Mouse (Mus musculus) bone marrow macrophage, adult 2 months (primary cell): ENCODE results near the gene Hspa14. TPM values are rescaled to one million over a fixed set of nuclear protein-coding genes. Genes with fewer than 3 reads are reported as not detected.

Source experiments
- H3K27ac ChIP-seq: 2 replicates; pipeline ENCODE4 v1.5.1; 2012; ENCODE audit warnings: low read depth, low read length; ENCODE audit not compliant: insufficient read depth
- H3K4me1 ChIP-seq: 2 replicates; pipeline ENCODE4 v1.6.1; 2012; ENCODE audit warnings: low read length; ENCODE audit not compliant: control insufficient read depth, insufficient read depth
- H3K4me3 ChIP-seq: 2 replicates; pipeline ENCODE4 v1.5.1; 2012; ENCODE audit warnings: mild to moderate bottlenecking, low read length, moderate library complexity; ENCODE audit not compliant: insufficient read depth
- CTCF ChIP-seq: IDR thresholded peaks from 2 replicates; pipeline ENCODE4 v1.5.1; 2012; ENCODE audit warnings: low read depth, mild to moderate bottlenecking, low read length, moderate library complexity
- POLR2A ChIP-seq: IDR thresholded peaks from 2 replicates; pipeline ENCODE4 v1.6.1; 2012; ENCODE audit warnings: mild to moderate bottlenecking, low read depth, low read length, borderline replicate concordance
- polyA plus RNA-seq: library from polyadenylated mRNA; stranded (reverse); fragments of >200 nt; gene quantifications from 2 replicates; pipeline ENCODE4 v1.2.4, GENCODE M21; 2012; ENCODE audit not compliant: missing spikeins, insufficient read depth, insufficient read length

The Hspa14 gene
- 43.0 and 44.3 TPM in 2 replicates for polyA plus RNA-seq

DNA sequence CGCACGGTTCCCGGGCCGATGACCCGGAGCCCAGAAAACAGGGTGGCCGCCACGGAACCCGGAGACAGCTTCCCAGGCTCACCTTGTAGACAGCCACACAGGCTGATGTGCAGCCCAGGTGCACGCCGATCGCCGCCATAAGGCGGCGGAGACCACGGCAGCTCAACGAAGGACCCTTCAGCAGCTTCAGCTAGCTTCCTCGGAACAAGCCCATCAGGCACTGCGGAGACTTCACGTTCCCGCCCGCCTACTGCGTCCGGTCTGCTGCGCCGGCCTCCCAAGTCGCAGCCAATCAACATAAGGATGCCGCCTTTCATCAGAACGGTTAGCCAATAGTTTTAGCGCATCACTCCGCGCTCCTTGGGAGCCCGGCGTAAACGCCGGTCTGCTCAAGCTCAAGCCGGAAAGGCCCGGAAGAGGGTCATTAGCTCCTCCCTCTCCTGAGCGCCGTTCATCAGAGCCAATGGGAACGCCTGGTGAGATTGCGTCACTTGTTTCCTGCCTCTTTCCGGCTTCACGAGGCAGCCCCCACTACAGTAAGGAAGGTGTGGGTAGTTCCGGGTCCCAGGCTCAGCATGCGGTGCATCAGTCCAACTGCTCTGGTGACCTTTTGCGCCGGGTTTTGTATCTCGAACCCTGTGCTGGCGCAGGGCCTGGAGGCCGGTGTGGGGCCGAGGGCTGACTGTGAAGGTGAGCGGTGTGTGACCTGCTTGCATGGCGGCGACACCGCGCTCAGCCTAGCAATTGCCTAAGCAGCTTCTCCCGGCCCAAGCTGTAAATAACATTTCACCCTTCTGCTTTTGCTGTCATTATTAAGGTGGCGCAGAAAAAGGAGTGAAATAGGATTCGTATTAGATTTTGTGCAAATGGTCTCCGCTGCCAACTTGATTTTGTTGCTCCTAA lies at the start of gene Hspa14, which contains the start of the genes Gm45902 and Cdnf:
Hspa14 (minus strand) TSS at position 263 of the 903 bp plus-strand sequence.
Gm45902 (minus strand) TSS at position 239 of the 903 bp plus-strand sequence.
Cdnf (plus strand) TSS at position 479 of the 903 bp plus-strand sequence.
- TF ChIP-seq CTCF (no peak), POLR2A (peak; percentile 70; the same call in 1 of the 2 replicates)
- H3K4me1 ChIP-seq: peaks cover 8% of the 10 kb centered on the region
- peak within 1 kb of the TSS; percentile 86 for H3K4me3 ChIP-seq
- H3K27ac ChIP-seq: peak within 1 kb of the TSS; percentile 57

DNA sequence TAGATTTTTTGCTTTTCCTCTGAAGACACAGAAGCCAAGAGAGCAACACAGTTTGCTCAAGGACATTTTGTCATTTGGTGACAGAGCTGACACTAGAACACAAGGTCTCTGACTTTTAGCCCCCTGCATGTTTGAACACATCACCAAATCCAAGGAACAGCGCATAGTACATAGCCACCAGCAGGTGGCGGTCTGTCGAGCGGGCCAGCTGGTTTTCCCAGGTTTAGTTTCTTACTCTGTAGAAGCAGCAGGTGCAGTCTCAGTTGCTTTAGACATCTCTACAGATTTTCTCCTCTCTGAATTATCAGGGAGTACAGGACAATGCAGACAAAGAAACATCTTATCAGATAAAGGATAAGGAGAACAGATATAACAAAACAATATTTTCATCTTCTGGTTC lies 34.0 kb upstream of the Hspa14 start:
- Histone ChIP-seq H3K27ac (no peak overlapping the region), H3K4me3 (no peak overlapping the region), H3K4me1 (no peaks in the 10 kb centered on the region)
- peak; percentile 88 for TF ChIP-seq CTCF
- no peak for TF ChIP-seq POLR2A

DNA sequence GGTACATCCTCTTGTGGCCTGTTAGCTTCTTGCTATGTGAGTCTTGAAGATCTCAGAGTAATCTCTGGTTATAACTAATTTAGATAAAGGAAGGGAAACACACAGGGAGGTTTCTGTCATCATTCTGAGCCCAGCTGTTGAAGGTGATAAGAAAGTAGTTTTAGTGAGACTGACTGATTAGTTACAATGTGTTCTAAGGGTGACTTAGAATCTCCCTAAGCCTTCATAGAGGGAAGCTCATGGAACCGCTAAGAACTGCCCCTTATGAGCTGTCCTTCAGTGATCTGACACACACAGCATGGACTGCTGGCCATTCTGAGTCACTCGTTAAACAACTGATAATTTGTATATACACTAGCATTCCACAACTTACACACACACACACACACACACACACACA lies 33.4 kb upstream of the Hspa14 start:
- Histone ChIP-seq H3K4me1 (0 out of 2 replicates have a peak, but pooled peaks cover 2% of the 10 kb centered on the region), H3K4me3 (no peak overlapping the region), H3K27ac (no peak overlapping the region)
- TF ChIP-seq POLR2A: no peak
- no peak for TF ChIP-seq CTCF

DNA sequence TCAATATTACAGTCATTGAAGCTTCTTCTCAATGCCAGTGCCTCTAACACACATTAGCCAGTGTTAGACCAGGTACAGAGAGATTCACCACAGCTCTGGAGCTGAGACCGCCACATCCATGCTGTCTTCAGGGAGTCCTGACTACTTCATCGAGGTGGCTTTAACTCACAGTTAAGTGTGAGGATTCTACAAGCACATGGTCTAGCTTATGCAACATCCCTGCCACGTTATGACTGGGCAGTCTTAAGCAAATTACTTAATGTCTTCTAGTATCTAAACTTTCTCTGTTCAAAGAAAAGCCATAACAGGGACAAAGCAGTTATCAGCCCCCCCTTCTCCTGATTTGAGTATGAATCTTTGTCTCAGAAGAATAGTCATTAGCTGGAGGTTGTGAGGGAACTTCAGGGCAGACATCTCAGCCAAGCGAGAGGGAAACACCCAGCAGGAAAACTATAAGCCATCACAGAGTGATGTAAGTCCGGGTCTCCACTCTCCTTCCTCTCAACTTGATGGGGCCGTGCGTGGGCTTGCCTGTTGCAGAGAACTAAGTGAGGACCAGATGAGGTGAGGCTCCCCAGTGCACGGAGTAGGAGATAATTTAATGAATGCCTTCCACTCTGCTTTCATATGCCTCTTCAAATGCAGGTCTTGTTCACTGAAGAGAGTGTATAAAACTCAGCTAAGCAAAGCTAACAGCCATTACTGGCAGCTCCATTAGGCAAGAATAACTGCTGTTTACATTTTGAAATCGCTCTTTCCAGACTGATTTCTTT lies 28.9 kb upstream of the Hspa14 start:
- no peak for TF ChIP-seq CTCF
- no peak for TF ChIP-seq POLR2A
- H3K4me1 ChIP-seq: 0 out of 2 replicates have a peak, but pooled peaks cover 2% of the 10 kb centered on the region
- H3K27ac ChIP-seq: no peak overlapping the region
- no peak overlapping the region for H3K4me3 ChIP-seq

DNA sequence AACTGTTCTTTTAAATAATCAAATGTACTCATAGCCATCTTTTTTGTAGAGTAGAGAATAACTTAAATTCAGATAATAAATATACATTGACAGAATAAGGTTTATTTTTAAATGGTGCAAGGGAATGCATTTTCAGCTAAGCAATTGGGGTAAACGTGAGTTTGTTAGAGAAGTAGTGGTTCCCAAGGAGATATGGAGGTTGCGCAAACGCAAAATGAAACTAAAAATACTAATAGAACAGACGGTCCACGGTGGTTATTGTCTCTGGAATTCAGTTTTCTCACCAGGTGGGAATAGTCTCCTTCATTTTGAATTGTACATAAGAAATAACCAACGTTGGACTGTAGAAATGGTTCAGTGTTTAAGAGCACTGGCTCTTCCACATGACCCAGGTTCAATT lies 13.7 kb upstream of the Hspa14 start:
- no peak for TF ChIP-seq POLR2A
- no peak for TF ChIP-seq CTCF
- no peak overlapping the region for H3K4me3 ChIP-seq
- H3K4me1 ChIP-seq: peaks cover 3% of the 10 kb centered on the region; the same call in 1 of the 2 replicates
- no peak overlapping the region for H3K27ac ChIP-seq

DNA sequence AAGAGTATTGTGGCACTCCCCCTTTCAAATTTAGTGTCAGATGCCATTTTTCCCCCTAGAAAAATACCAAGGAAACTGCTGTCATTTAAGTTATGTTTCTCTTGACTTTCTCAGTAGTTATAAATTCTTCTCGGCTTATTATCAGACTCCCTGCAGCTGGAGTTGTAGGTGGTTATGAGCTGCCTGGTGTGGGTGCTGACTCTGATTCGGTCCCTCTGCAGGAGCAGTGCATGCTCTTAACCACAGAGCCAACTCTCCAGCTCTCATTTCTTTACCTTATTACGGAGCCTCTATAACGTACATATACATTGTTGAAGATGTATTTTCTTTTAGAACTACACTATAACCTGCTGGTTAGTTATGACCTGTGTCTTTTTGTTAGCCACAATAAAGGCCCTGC lies 9.9 kb upstream of the Hspa14 start:
- no peak overlapping the region for H3K27ac ChIP-seq
- peaks cover 13% of the 10 kb centered on the region for H3K4me1 ChIP-seq
- H3K4me3 ChIP-seq: no peak overlapping the region
- TF ChIP-seq POLR2A: no peak
- no peak for TF ChIP-seq CTCF

DNA sequence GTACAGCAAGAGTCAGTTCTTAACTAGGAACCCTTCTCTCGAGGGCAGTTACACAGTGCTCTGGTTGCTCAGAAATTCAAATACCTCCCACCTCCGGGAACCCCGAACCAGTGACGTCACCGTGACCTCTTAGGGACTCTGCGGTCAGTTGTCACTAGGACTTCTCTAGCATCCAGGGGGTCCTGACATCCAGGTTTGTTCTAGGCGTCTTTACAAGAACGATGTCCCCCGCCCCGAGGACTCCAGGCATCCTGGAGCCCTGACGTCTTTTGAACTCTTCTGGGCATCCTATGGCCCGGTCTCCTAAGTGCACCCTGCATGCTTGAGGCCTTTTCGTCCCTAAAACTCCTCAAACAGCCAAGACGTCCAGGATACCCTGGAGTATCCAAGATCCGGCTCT lies 538 bp downstream of the Hspa14 start:
- Histone ChIP-seq H3K4me1 (peaks cover 8% of the 10 kb centered on the region), H3K27ac (peak overlapping the region; percentile 22; the same call in 1 of the 2 replicates), H3K4me3 (peak overlapping the region; percentile 80)
- TF ChIP-seq POLR2A (no peak), CTCF (no peak)

DNA sequence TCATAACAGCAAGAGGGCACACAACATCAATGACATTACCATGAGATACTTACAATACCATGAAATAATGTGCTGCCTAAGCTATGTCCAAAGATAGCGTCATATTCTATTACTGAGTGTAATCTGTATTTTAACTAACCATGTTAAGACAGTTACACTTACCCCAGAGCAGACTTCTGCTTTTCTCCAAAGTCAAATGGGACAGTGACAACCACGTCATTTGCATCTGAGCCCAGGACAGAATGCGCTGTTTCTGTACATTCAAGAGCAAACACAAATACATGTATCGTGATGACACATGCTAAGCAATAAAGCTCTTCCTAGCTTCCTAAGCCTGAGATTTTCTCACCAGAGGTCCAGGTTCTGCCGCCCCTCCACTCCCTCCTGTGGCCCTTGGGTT lies 11.7 kb downstream of the Hspa14 start:
- TF ChIP-seq CTCF (no peak), POLR2A (no peak)
- H3K4me3 ChIP-seq: no peak overlapping the region
- H3K4me1 ChIP-seq: peaks cover 22% of the 10 kb centered on the region
- no peak overlapping the region for H3K27ac ChIP-seq

DNA sequence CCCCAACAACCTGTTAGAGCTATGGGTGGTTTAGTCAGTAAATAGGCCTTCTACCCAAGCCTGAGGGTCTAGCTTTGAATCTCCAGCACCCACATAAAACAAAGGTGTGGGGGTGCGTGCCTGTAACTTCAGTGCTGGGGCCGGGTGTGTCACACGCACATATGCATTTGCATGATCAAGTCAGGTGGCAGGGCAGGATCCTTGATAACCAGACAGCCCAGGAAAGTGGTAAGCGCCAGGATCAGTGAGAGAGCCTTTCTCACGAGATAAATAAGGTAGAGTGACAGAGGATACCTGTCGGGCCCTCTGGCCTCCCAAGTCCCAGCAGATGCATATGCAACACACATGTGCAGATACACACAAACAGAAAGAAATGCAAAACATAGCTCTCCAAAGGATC lies 13.1 kb downstream of the Hspa14 start:
- TF ChIP-seq CTCF (no peak), POLR2A (no peak)
- peaks cover 22% of the 10 kb centered on the region for H3K4me1 ChIP-seq
- H3K4me3 ChIP-seq: no peak overlapping the region
- H3K27ac ChIP-seq: peak overlapping the region; percentile 63
